In the genomic region with DNA sequence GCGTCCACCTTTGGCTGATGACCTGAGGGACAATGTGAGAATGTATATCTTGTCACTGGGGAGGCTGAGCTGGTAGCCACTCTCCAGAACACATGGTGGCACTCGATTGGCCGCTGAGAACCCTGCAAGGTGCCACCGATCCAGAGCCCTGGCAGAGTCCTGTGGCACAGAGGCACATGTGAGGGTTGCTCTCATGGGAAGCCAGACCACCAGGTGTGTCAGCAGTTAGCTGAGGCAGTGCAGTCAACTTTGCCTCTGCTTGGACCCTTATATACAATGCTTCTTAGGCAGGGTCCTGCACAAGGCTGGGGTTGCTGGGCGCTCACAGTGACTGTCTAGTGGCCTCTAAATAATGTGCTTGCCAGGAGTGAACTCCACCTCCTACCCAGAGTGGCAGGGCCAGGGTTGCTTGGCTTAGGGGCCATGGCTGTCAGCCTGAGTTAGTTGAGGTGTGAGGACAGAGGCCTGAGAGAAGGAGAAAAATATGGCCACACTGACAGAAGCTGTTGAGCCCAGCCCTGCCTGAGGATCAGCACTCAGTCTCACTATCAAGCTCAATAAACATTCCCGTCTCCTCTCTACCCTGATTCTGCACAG, we compare ENCODE assay signal across 25 mouse cellular contexts. TPM values are rescaled to one million over a fixed set of nuclear protein-coding genes. Genes with fewer than 3 reads are reported as not detected.
DNase-seq lines count a peak whose midpoint lies in the region; ATAC-seq and TF ChIP-seq lines count a peak whose summit lies in the region.
"Had no signal": no experiment of that assay in that cellular context is flagged by ENCODE, and none has a peak within 500 bp of the region (broad histone marks: within the 10 kb centered on the region; RNA-seq: fewer than 3 reads in every experiment).

No protein-coding gene starts in this region.

- H3K9ac ChIP-seq in heart, embryonic 11.5 days (ENCODE audit: low read depth, low read length), result no peak overlapping the region
- H3K9ac ChIP-seq in heart, embryonic 14.5 days (ENCODE audit: low read length), result no peak overlapping the region; the same call in 1 of the 2 replicates
- H3K9ac ChIP-seq in hindbrain, embryonic 12.5 days, result no peak overlapping the region
- H3K9ac ChIP-seq: forebrain, embryonic 13.5 days; hindbrain, embryonic 13.5 days; limb, embryonic 13.5 days; midbrain, embryonic 13.5 days had no signal

- intact Hi-C loops in gastrocnemius, adult 2 months (cut with DNase I), result loop anchor here (5.0 kb wide), 1 partner anchor 42 kb away; no protein-coding TSS in a partner anchor

- H3K27me3 ChIP-seq in heart, embryonic 11.5 days (ENCODE audit: control insufficient read depth, insufficient read depth, low read length), result no peaks in the 10 kb centered on the region
- H3K27me3 ChIP-seq in heart, embryonic 14.5 days (ENCODE audit: control insufficient read depth, insufficient read depth, low read length), result no peaks in the 10 kb centered on the region
- no peaks in the 10 kb centered on the region for H3K27me3 ChIP-seq in myocyte (ENCODE audit: control insufficient read depth, insufficient read depth, insufficient read length)
- H3K27me3 ChIP-seq in hindbrain, embryonic 12.5 days, result peaks cover 3% of the 10 kb centered on the region; the same call in 1 of the 2 replicates
- H3K27me3 ChIP-seq: forebrain, embryonic 13.5 days; hindbrain, embryonic 13.5 days; midbrain, embryonic 13.5 days had no signal

- peak; percentile 61 for DNase-seq in gastrocnemius, adult 2 months
- DNase-seq in gastrocnemius, postnatal 4 days (ENCODE audit: low spot score in 2 of 2), result no peak
- DNase-seq in heart, adult 9 months (ENCODE audit: low spot score in 2 of 2), result no peak
- no peak for DNase-seq in spleen, postnatal 10 days (ENCODE audit: low spot score in 2 of 2)
- DNase-seq: adrenal gland, postnatal 10 days; cerebellum, adult 11 months; cerebellum, adult 9-10 months; cerebellum, postnatal 36 days; kidney, adult 8-10 months; kidney, postnatal 4 days; lung, postnatal 4 days; right cerebral cortex, adult 18-20 months; right cerebral cortex, postnatal 4 days had no signal

- H3K36me3 ChIP-seq in heart, embryonic 11.5 days (ENCODE audit: control insufficient read depth, insufficient read depth, low read length), result no peaks in the 10 kb centered on the region
- peaks cover 44% of the 10 kb centered on the region for H3K36me3 ChIP-seq in heart, embryonic 14.5 days (ENCODE audit: control insufficient read depth, insufficient read depth, low read length)
- H3K36me3 ChIP-seq in myocyte (ENCODE audit: control insufficient read depth, insufficient read depth), result no peaks in the 10 kb centered on the region
- no peaks in the 10 kb centered on the region for H3K36me3 ChIP-seq in hindbrain, embryonic 12.5 days
- H3K36me3 ChIP-seq: hindbrain, embryonic 13.5 days; limb, embryonic 13.5 days; midbrain, embryonic 13.5 days had no signal

- TF ChIP-seq CTCF in gastrocnemius, adult 2 months (IDR thresholded peaks at IDR 0.05), result no peak

- H3K79me2 ChIP-seq in myocyte (ENCODE audit: control insufficient read depth, insufficient read depth), result no peaks in the 10 kb centered on the region

- peak overlapping the region; percentile 78 for H3K27ac ChIP-seq in gastrocnemius, adult 2 months
- peak overlapping the region; percentile 63 for H3K27ac ChIP-seq in heart, embryonic 11.5 days (ENCODE audit: low read depth, low read length)
- H3K27ac ChIP-seq in heart, embryonic 14.5 days (replicated peaks in 1 of 2; ENCODE audit: control insufficient read depth in 1 of 2, insufficient read depth in 1 of 2, low read depth in 2 of 2, low read length in 2 of 2), result peak overlapping the region; percentile 22 to 74; a peak in 3 of 4 replicates
- H3K27ac ChIP-seq in hindbrain, embryonic 12.5 days, result no peak overlapping the region
- H3K27ac ChIP-seq: forebrain, embryonic 13.5 days; hindbrain, embryonic 13.5 days; kidney, postnatal 0 days; limb, embryonic 13.5 days; midbrain, embryonic 13.5 days had no signal

- WGBS in heart, embryonic 11.5 days (ENCODE audit: insufficient replicate concordance), result 69% methylated on average over 6 of the region's 6 CpGs
- 67% methylated on average over 6 of the region's 6 CpGs for WGBS in heart, embryonic 14.5 days
- 89% methylated on average over 6 of the region's 6 CpGs for WGBS in hindbrain, embryonic 12.5 days

- no peak for TF ChIP-seq POLR2A in myocyte (IDR thresholded peaks at IDR 0.05; ENCODE audit: insufficient read length, low read depth)

- peaks cover 32% of the 10 kb centered on the region for H3K4me1 ChIP-seq in heart, embryonic 11.5 days (ENCODE audit: control insufficient read depth, insufficient read depth, low read length)
- peaks cover 32 to 52% of the 10 kb centered on the region in 2 experiments for H3K4me1 ChIP-seq in heart, embryonic 14.5 days (ENCODE audit: control insufficient read depth in 2 of 2, insufficient read depth in 2 of 2, low read length in 2 of 2)
- no peaks in the 10 kb centered on the region for H3K4me1 ChIP-seq in hindbrain, embryonic 12.5 days
- H3K4me1 ChIP-seq: forebrain, embryonic 13.5 days; hindbrain, embryonic 13.5 days; limb, embryonic 13.5 days; midbrain, embryonic 13.5 days had no signal

- H3ac ChIP-seq in myocyte (ENCODE audit: control insufficient read depth, insufficient read length), result no peak overlapping the region

- H3K9me3 ChIP-seq in heart, embryonic 11.5 days (replicated peaks; ENCODE audit: control insufficient read depth, low read length), result no peaks in the 10 kb centered on the region
- no peaks in the 10 kb centered on the region for H3K9me3 ChIP-seq in heart, embryonic 14.5 days (ENCODE audit: control insufficient read depth, low read length)
- H3K9me3 ChIP-seq in hindbrain, embryonic 12.5 days (replicated peaks), result no peaks in the 10 kb centered on the region
- H3K9me3 ChIP-seq: forebrain, embryonic 13.5 days; hindbrain, embryonic 13.5 days; limb, embryonic 13.5 days; megakaryocyte, embryonic 14.5 days; midbrain, embryonic 13.5 days had no signal

- H3K4me2 ChIP-seq in heart, embryonic 11.5 days, result no peak overlapping the region
- H3K4me2 ChIP-seq in heart, embryonic 14.5 days (ENCODE audit: low read length), result no peak overlapping the region
- H3K4me2 ChIP-seq in myocyte (ENCODE audit: low read depth), result no peak overlapping the region
- no peak overlapping the region for H3K4me2 ChIP-seq in hindbrain, embryonic 12.5 days (replicated peaks)
- H3K4me2 ChIP-seq: forebrain, embryonic 13.5 days; hindbrain, embryonic 13.5 days; limb, embryonic 13.5 days; liver, embryonic 11.5 days; midbrain, embryonic 13.5 days had no signal

- no peak overlapping the region for H3K4me3 ChIP-seq in gastrocnemius, adult 2 months
- no peak overlapping the region for H3K4me3 ChIP-seq in heart, embryonic 11.5 days (ENCODE audit: low read depth, low read length)
- no peak overlapping the region for H3K4me3 ChIP-seq in heart, embryonic 14.5 days (ENCODE audit: control insufficient read depth in 1 of 2, insufficient read depth in 1 of 2, low read depth in 1 of 2, low read length in 2 of 2)
- H3K4me3 ChIP-seq in myocyte, result no peak overlapping the region
- H3K4me3 ChIP-seq in hindbrain, embryonic 12.5 days, result no peak overlapping the region
- H3K4me3 ChIP-seq: forebrain, embryonic 13.5 days; hindbrain, embryonic 13.5 days; limb, embryonic 13.5 days; midbrain, embryonic 13.5 days had no signal

- ATAC-seq in heart, embryonic 11.5 days (replicated peaks; ENCODE audit: insufficient number of reproducible peaks, low FRiP score, low TSS enrichment), result no peak
- ATAC-seq in heart, embryonic 14.5 days (ENCODE audit: insufficient number of reproducible peaks, insufficient read depth, low FRiP score, low read depth), result no peak
- ATAC-seq in hindbrain, embryonic 12.5 days (ENCODE audit: low FRiP score), result no peak
- ATAC-seq: activated CD4-positive, CD25-positive, alpha-beta regulatory T cell, adult 4 months; midbrain, embryonic 13.5 days had no signal

TF ChIP-seq in myocyte, 11 proteins besides CTCF, POLR2A, EP300 and RAD21:
- TF ChIP-seq MYOG (IDR thresholded peaks at IDR 0.05; ENCODE audit: control insufficient read depth in 1 of 3, insufficient read depth in 1 of 3, insufficient read length in 2 of 3, low read depth in 2 of 3) (no peak), POLR2AphosphoS2 (IDR thresholded peaks at IDR 0.05; ENCODE audit: insufficient read length, low read depth) (peak; percentile 97)

RNA-seq across cellular contexts. Expression of a gene that starts 57.1 kb away (rescaled TPM):
- under 1 TPM in 1 of 2 experiments, not detected in 1; 0.15 TPM for total RNA-seq in gastrocnemius, adult 2 months (2021)
- total RNA-seq in gastrocnemius, postnatal 4 days (2021), result under 1 TPM; 0.21 to 0.69 TPM
- polyA plus RNA-seq in heart, embryonic 11.5 days (2014; fragmentation: Nextera tagmentation; extraction: Ambion mirVana), result 0.35 TPM in 1 of 2 replicates, not detected in the other
- polyA plus RNA-seq in heart, embryonic 14.5 days (2014; fragmentation: Nextera tagmentation; extraction: Ambion mirVana), result 0.26 TPM in 2 replicates
- 0.18 TPM for polyA plus RNA-seq in myocyte (2012; fragmentation: generic; extraction: Trizol)
- 3.2 and 3.4 TPM in 2 replicates for polyA plus RNA-seq in hindbrain, embryonic 12.5 days (2016; fragmentation: Nextera tagmentation; extraction: Ambion mirVana)
